Mouse (Mus musculus) megakaryocyte, embryonic 14.5 days (primary cell): ENCODE measurements around the gene Fmn2. TPM values are rescaled to one million over a fixed set of nuclear protein-coding genes. Genes with fewer than 3 reads are reported as not detected.

Experiments used
- H3K27me3 ChIP-seq: replicated peaks from 2 replicates; pipeline ENCODE3; 2012; ENCODE audit warnings: inconsistent platforms
- H3K36me3 ChIP-seq: replicated peaks from 2 replicates; pipeline ENCODE3; 2012; ENCODE audit warnings: low read length, inconsistent platforms, mixed read lengths
- H3K4me1 ChIP-seq: 2 replicates; pipeline ENCODE4 v1.6.1; 2012; ENCODE audit warnings: inconsistent platforms
- H3K4me3 ChIP-seq: replicated peaks from 2 replicates; pipeline ENCODE3; 2012; ENCODE audit warnings: moderate library complexity, mild to moderate bottlenecking, inconsistent platforms
- H3K9me3 ChIP-seq: 2 replicates; pipeline ENCODE4 v1.6.1; 2012; ENCODE audit warnings: inconsistent platforms
- FLI1 ChIP-seq: IDR thresholded peaks from 2 replicates; pipeline ENCODE4 v1.6.1; 2012; ENCODE audit warnings: low read length, inconsistent platforms, mixed read lengths
- GATA1 ChIP-seq: IDR thresholded peaks from 3 replicates; pipeline ENCODE4 v1.6.1; 2012; ENCODE audit warnings: mixed read lengths, low read length, inconsistent platforms, borderline replicate concordance
- polyA plus RNA-seq: library from polyadenylated mRNA; stranded (reverse); fragments of >175 nt; gene quantifications from 2 replicates; pipeline ENCODE4 v1.2.3, GENCODE M21; 2012; ENCODE audit warnings: low replicate concordance; ENCODE audit not compliant: insufficient read depth

Gene Fmn2
- polyA plus RNA-seq, 1 experiment, result 0.60 TPM

DNA sequence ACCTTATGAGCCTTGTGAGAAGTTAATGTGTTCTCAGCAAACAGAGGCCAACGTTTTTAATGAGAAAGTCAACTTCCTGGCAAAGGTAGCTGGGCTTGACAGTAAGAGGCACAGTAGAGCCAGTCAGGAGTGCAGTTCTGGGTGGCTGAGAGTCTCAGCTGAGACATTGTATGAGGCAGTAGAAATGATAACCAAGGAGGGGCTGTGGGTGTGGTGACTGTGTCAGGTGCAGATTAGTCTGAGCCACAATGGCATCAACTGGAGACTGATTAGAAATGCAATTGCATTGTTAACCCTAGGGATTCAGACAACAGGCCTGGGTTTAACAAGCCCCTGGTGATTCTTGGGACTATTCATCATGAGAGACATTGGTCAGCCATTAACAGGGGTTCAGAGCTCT, 99.0 kb downstream of the Fmn2 start:
- Histone ChIP-seq H3K4me3 (no peak overlapping the region), H3K4me1 (no peaks in the 10 kb centered on the region), H3K27me3 (no peaks in the 10 kb centered on the region), H3K36me3 (no peaks in the 10 kb centered on the region), H3K9me3 (no peaks in the 10 kb centered on the region)
- TF ChIP-seq GATA1 (no peak), FLI1 (no peak)

DNA sequence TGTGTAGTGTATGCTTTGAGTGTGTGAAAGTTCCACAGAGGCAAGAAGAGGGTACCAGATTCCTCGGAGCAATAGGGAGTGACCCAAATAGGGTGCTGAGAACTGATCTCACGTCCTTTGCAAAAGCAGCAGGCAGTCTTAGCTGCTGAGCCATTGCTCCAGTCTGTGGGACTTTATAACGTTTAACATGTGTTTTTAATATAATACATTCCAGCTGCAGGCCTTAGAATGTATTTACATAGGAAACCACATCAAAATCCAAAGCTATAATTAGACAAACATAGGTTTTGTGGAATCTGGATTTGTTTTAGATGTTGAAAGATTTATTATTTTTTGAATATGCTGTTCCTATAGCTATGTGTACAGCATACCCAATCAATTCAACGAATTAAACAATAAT, 115.7 kb downstream of the Fmn2 start:
- no peaks in the 10 kb centered on the region for H3K4me1 ChIP-seq
- no peaks in the 10 kb centered on the region for H3K36me3 ChIP-seq
- H3K27me3 ChIP-seq, result no peaks in the 10 kb centered on the region
- TF ChIP-seq GATA1 (no peak), FLI1 (no peak)
- H3K9me3 ChIP-seq, result no peaks in the 10 kb centered on the region
- no peak overlapping the region for H3K4me3 ChIP-seq

- Histone ChIP-seq H3K27me3 (no peaks in the 10 kb centered on the region), H3K4me3 (no peak overlapping the region), H3K4me1 (no peaks in the 10 kb centered on the region), H3K9me3 (no peaks in the 10 kb centered on the region), H3K36me3 (no peaks in the 10 kb centered on the region)
- no peak for TF ChIP-seq GATA1
- TF ChIP-seq FLI1, result no peak
Observed at GRCm38 (mm10) chr1:174621512-174621911, 119.9 kb downstream of the Fmn2 start.

DNA sequence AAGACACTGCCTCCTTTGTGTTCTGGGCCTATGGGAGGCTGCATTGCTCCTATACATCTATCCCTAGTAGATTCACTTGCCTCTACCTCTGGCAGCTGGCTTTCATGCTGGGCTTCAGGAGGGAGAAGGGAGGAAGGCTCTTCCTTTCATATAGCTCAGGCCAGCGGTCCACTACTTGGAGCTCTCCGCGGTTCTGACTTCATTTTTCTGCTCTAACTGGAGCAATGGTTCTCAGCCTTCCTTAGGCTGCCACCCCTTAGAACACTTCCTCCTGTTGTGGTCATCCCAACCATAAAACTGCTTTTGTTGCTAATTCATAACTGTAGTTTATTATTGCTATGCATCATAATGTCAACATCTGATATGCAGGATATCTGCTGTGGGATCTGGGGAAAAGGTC, 121.4 kb downstream of the Fmn2 start:
- Histone ChIP-seq H3K36me3 (no peaks in the 10 kb centered on the region), H3K27me3 (no peaks in the 10 kb centered on the region)

DNA sequence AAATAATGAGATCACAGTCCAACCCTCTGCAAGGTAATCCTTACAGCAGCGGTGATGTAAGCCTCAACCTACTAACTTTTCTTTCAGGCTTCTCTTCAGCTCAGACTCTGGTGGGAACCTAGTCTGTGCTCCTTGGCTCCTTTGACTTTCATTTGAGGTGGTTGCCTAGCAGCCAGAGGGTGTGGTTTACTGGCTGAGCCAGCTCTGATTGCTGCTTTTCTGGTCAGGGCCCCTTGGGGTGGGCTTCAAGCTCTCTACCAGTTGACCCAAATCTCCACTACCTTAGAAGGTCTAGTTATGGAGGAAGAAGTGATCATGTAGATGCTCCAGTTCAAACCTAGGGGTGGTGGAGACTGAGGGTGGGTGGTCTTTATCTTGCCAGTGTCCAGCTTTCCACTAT, 128.4 kb downstream of the Fmn2 start:
- Histone ChIP-seq H3K4me3 (no peak overlapping the region), H3K9me3 (no peaks in the 10 kb centered on the region), H3K27me3 (no peaks in the 10 kb centered on the region), H3K4me1 (no peaks in the 10 kb centered on the region), H3K36me3 (no peaks in the 10 kb centered on the region)
- no peak for TF ChIP-seq GATA1
- no peak for TF ChIP-seq FLI1

More for the DNA sequence above, 121.4 kb downstream of the Fmn2 start:
- TF ChIP-seq FLI1, result no peak
- TF ChIP-seq GATA1, result no peak
- Histone ChIP-seq H3K4me3 (no peak overlapping the region), H3K9me3 (no peaks in the 10 kb centered on the region), H3K4me1 (no peaks in the 10 kb centered on the region)

DNA sequence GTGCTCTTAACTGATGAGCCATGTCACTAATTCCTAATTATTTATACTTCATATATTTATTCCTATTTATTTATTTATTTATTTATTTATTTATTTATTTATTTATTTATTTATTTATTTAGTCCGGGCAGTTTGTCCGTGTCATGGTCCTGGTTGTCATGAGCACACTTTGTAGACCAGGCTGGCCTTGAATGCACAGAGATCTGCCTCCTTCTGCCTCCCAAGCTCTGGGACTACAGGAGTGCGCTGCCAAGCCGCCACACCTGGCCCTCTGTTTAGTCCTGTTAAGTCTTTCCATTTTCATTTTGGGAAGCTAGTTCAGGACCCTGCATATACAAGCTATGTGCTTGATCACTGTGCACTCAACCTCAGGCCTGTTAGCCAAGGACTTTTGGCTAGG, 134.7 kb downstream of the Fmn2 start:
- Histone ChIP-seq H3K27me3 (no peaks in the 10 kb centered on the region), H3K9me3 (no peaks in the 10 kb centered on the region), H3K4me1 (no peaks in the 10 kb centered on the region), H3K4me3 (no peak overlapping the region), H3K36me3 (no peaks in the 10 kb centered on the region)
- TF ChIP-seq FLI1, result no peak
- no peak for TF ChIP-seq GATA1

DNA sequence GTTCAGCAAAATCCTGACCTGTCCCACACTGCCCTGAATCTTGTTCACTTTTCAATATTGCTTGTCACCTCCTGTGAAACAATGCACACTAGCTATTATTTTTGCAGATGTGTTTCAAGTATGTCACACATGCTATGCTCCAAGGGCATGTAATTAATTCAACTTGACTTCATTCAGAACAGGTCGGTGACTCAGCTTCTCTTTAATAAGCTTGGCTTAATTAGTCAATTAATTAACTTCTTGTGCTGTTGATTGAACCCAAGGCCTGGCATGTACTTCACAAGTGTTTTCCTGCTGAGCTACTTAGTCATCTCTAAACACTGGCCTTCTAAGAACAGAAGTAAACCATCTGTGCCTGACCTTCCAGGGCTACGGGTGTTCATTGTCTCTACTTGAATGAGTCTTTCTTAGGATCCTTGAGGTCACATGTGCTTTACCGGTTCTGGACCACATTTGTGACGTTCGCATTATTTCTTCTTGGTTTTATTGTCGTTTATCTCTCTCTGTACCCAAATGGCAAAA, 136.0 kb downstream of the Fmn2 start:
- no peaks in the 10 kb centered on the region for H3K4me1 ChIP-seq
- H3K36me3 ChIP-seq, result no peaks in the 10 kb centered on the region
- no peak overlapping the region for H3K4me3 ChIP-seq
- H3K9me3 ChIP-seq, result no peaks in the 10 kb centered on the region
- H3K27me3 ChIP-seq, result no peaks in the 10 kb centered on the region
- TF ChIP-seq GATA1, result no peak
- TF ChIP-seq FLI1, result no peak

DNA sequence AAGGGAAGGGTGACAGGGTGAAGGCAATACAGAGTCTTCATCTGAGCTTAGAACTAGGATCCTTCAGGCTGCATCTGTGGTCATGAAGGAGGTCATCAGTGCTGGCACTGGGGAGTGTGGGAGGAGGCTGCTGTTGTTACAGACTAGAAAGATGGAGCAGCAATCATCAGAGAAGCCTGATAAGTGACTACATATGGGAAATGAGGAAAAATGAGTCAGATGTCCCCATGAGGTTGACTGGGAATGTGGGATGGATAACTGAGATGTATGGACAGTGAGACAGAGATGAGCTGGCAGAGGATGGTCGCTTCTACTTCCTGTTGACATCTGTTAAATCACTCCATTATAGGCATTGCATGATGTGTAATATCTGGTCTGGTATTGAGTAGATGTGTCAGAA, 139.3 kb downstream of the Fmn2 start:
- no peaks in the 10 kb centered on the region for H3K4me1 ChIP-seq
- H3K36me3 ChIP-seq, result no peaks in the 10 kb centered on the region
- H3K9me3 ChIP-seq, result no peaks in the 10 kb centered on the region
- H3K27me3 ChIP-seq, result no peaks in the 10 kb centered on the region
- TF ChIP-seq FLI1 (no peak), GATA1 (no peak)
- no peak overlapping the region for H3K4me3 ChIP-seq

DNA sequence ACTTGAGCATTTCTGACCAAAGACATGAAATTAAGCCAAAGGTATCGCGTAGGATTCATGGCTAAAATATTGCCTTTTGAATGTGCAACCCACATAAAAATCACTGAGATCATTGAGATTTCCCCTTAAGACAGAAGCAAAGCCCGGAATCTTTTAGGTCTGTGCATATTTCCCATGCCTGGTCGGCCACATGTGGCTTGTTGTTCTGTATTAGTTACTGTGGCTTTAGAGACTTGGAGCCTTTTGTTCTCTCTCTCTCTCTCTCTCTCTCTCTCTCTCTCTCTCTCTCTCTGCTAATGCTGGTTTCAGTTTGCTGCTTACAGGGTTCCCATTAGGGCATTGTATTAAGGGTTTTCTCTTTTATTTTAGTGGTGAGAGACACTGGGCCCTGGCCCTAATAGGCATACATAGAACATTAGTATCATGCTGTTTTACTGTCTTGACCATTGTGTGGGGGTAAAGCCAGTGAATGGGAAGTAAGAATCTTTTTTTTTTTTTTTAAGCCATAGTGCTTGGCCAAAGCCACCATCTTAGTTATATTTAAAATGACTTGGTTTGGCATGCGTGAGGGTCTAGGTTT, 141.9 kb downstream of the Fmn2 start:
- Histone ChIP-seq H3K4me1 (no peaks in the 10 kb centered on the region), H3K9me3 (no peaks in the 10 kb centered on the region), H3K4me3 (no peak overlapping the region), H3K36me3 (no peaks in the 10 kb centered on the region), H3K27me3 (no peaks in the 10 kb centered on the region)
- TF ChIP-seq GATA1, result no peak
- no peak for TF ChIP-seq FLI1

- Histone ChIP-seq H3K4me3 (no peak overlapping the region), H3K27me3 (no peaks in the 10 kb centered on the region), H3K9me3 (0 out of 2 replicates have a peak, but pooled peaks cover 4% of the 10 kb centered on the region), H3K36me3 (no peaks in the 10 kb centered on the region), H3K4me1 (no peaks in the 10 kb centered on the region)
- TF ChIP-seq GATA1 (no peak), FLI1 (no peak)
Observed at GRCm38 (mm10) chr1:174649421-174649826, 147.8 kb downstream of the Fmn2 start.
